ENCODE assay signal across 8 mouse cellular contexts in the genomic region with DNA sequence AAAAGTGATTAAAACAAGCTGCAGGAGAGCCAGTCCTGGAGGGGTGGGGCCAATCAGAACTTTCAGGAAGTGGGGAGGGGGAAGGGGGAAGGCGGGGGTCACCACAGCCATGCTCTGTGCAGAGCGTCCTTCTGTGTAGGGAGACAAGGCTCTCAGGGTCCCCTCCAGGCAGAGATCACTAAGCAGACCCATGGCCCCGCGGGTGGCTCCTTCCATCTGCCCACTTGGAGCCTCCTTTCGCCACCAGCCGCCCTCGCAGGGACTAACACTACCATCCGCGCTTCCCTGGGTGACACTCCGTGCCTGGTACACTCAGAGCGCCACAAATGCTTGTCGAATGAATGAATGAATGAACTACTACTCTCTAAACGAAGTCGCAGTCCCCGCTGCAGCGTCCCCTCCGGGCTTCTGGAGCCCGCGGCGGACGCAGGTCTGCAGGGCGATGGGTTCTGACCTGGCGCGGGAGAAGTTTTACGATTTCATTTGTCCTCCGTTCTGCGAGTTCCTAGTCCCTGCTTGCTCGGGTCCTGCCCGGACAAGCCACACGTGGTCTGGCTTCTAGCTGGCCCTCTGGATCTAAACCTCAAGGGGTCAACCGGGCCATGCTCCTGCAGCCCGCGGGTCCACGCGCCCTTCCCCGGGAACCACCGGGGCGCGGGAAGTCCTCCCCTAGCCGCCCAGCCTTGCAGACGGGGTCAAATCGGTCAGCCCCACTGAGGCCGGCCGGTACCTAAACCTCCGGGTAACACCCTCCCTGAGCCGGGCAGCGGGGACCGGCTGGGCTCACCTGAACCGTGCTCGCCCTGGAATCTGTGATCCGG. TPM values are rescaled to one million over a fixed set of nuclear protein-coding genes. Genes with fewer than 3 reads are reported as not detected.
A peak's percentile ranks its signal among the peaks of the same experiment; 100 is the strongest.
DNase-seq lines count a peak whose midpoint lies in the region; ATAC-seq and TF ChIP-seq lines count a peak whose summit lies in the region.

No protein-coding gene starts in this region.

- peak; percentile 94 for DNase-seq in heart, adult 11 months
- no peak for DNase-seq in heart, postnatal 25 days (ENCODE audit: low spot score)
- DNase-seq in ZHBTc4 (ENCODE audit: low read depth, low spot score), result peak; percentile 58
- peak; percentile 55 for DNase-seq in kidney, postnatal 0 days (ENCODE audit: low spot score)

- peak overlapping the region; percentile 64 for H3K9ac ChIP-seq in forebrain, embryonic 15.5 days (replicated peaks)
- peak overlapping the region; percentile 85 for H3K9ac ChIP-seq in kidney, postnatal 0 days (ENCODE audit: low read depth, low read length)

- peak; percentile 9; the same call in 1 of the 2 replicates for ATAC-seq in forebrain, embryonic 15.5 days (replicated peaks)
- peak; percentile 37 for ATAC-seq in kidney, postnatal 0 days (replicated peaks; ENCODE audit: low FRiP score, low read depth)
- ATAC-seq in megakaryocyte-erythroid progenitor cell, adult 5-6 weeks (replicated peaks; ENCODE audit: low FRiP score, low TSS enrichment, poor library complexity, severe bottlenecking), result no peak
- ATAC-seq in inflammation-experienced regulatory T-cells, adult 6 months, result no peak

- H3K4me2 ChIP-seq in forebrain, embryonic 15.5 days (replicated peaks), result peak overlapping the region; percentile 94
- peak overlapping the region; percentile 97 for H3K4me2 ChIP-seq in kidney, postnatal 0 days (ENCODE audit: low read length)
- H3K4me2 ChIP-seq in myocyte (ENCODE audit: low read depth), result peak overlapping the region; percentile 96

- H3ac ChIP-seq in myocyte (ENCODE audit: control insufficient read depth, insufficient read length), result peak overlapping the region; percentile 52

- peak overlapping the region; percentile 62 for H3K27ac ChIP-seq in forebrain, embryonic 15.5 days (replicated peaks)
- peak overlapping the region; percentile 75 for H3K27ac ChIP-seq in kidney, postnatal 0 days

- no peaks in the 10 kb centered on the region for H3K36me3 ChIP-seq in forebrain, embryonic 15.5 days
- H3K36me3 ChIP-seq in kidney, postnatal 0 days (ENCODE audit: insufficient read depth, low read length), result no peaks in the 10 kb centered on the region
- H3K36me3 ChIP-seq in myocyte (ENCODE audit: control insufficient read depth, insufficient read depth), result no peaks in the 10 kb centered on the region

- no peak for TF ChIP-seq CTCF in kidney, postnatal 0 days (IDR thresholded peaks at IDR 0.05; ENCODE audit: low read depth)

- peak overlapping the region; percentile 58 for H3K4me3 ChIP-seq in forebrain, embryonic 15.5 days
- peak overlapping the region; percentile 66 for H3K4me3 ChIP-seq in kidney, postnatal 0 days (replicated peaks; ENCODE audit: low read depth, low read length)
- peak overlapping the region; percentile 28 for H3K4me3 ChIP-seq in myocyte

- intact Hi-C loops in heart, postnatal 25 days (cut with DNase I), result loop anchor here (1.0 to 2.0 kb wide), 3 partner anchors 45 to 411 kb away; no protein-coding TSS in a partner anchor

- no peaks in the 10 kb centered on the region for H3K79me2 ChIP-seq in myocyte (ENCODE audit: control insufficient read depth, insufficient read depth)

- peaks cover 62% of the 10 kb centered on the region for H3K4me1 ChIP-seq in forebrain, embryonic 15.5 days
- H3K4me1 ChIP-seq in kidney, postnatal 0 days (replicated peaks; ENCODE audit: insufficient read depth, low read length), result peaks cover 24% of the 10 kb centered on the region

- TF ChIP-seq POLR2A in myocyte (IDR thresholded peaks at IDR 0.05; ENCODE audit: insufficient read length, low read depth), result no peak

- no peaks in the 10 kb centered on the region for H3K9me3 ChIP-seq in forebrain, embryonic 15.5 days
- H3K9me3 ChIP-seq in kidney, postnatal 0 days (replicated peaks; ENCODE audit: low read length), result no peaks in the 10 kb centered on the region

- peaks cover 38% of the 10 kb centered on the region for H3K27me3 ChIP-seq in forebrain, embryonic 15.5 days
- no peaks in the 10 kb centered on the region for H3K27me3 ChIP-seq in kidney, postnatal 0 days (ENCODE audit: insufficient read depth, low read length)
- H3K27me3 ChIP-seq in myocyte (ENCODE audit: control insufficient read depth, insufficient read depth, insufficient read length), result no peaks in the 10 kb centered on the region

- WGBS in forebrain, embryonic 15.5 days, result under 1% methylated on average over 51 of the region's 51 CpGs
- under 1% methylated on average over 49 of the region's 51 CpGs for WGBS in kidney, postnatal 0 days

TF ChIP-seq in myocyte, 11 proteins besides CTCF, POLR2A, EP300 and RAD21:
- TF ChIP-seq CEBPB (IDR thresholded peaks at IDR 0.05; ENCODE audit: insufficient read depth, poor library complexity, severe bottlenecking), result no peak
- no peak for TF ChIP-seq MYOG (IDR thresholded peaks at IDR 0.05; ENCODE audit: control insufficient read depth in 1 of 3, insufficient read depth in 1 of 3, insufficient read length in 2 of 3, low read depth in 2 of 3)
- no peak for TF ChIP-seq MAX (IDR thresholded peaks at IDR 0.05; ENCODE audit: low read depth)
- TF ChIP-seq E2F4 (IDR thresholded peaks at IDR 0.05; ENCODE audit: insufficient read depth), result no peak
- no peak for TF ChIP-seq REST (IDR thresholded peaks at IDR 0.05; ENCODE audit: insufficient read depth, insufficient read length)
- TF ChIP-seq POLR2AphosphoS2 (IDR thresholded peaks at IDR 0.05; ENCODE audit: insufficient read length, low read depth), result no peak
- TF ChIP-seq TCF3 (IDR thresholded peaks at IDR 0.05; ENCODE audit: insufficient read length, low read depth), result no peak
- TF ChIP-seq TCF12 (IDR thresholded peaks at IDR 0.05; ENCODE audit: insufficient read depth, poor library complexity, severe bottlenecking), result no peak
- no peak for TF ChIP-seq MYOD1 (IDR thresholded peaks at IDR 0.05; ENCODE audit: control insufficient read depth in 1 of 3, insufficient read length in 2 of 3, low read depth in 2 of 3)

RNA-seq across cellular contexts. Expression of gene Sulf2, which starts 1.4 kb away (rescaled TPM):
- total RNA-seq in heart, postnatal 25 days (2021), result 10 to 100 TPM; 48.7 to 54.3 TPM
- polyA plus RNA-seq in forebrain, embryonic 15.5 days (2015; fragmentation: Nextera tagmentation; extraction: Ambion mirVana), result 30.3 and 36.0 TPM in 2 replicates
- 43.6 and 45.1 TPM in 2 replicates for polyA plus RNA-seq in kidney, postnatal 0 days (2015; fragmentation: Nextera tagmentation; extraction: Ambion mirVana)
- 36.7 TPM for polyA plus RNA-seq in myocyte (2012; fragmentation: generic; extraction: Trizol)
- 0.25 TPM in 1 of 2 replicates, not detected in the other for total RNA-seq in megakaryocyte-erythroid progenitor cell, adult 5-6 weeks (2014; fragmentation: Nextera tagmentation)
- 0.42 and 2.3 TPM in 2 replicates for total RNA-seq in megakaryocyte-erythroid progenitor cell, adult 5-6 weeks (2017)
- 1 to 10 TPM; 2.5 to 3.3 (median 2.8) TPM for polyA plus RNA-seq in inflammation-experienced regulatory T-cells, adult 6 months (2017; shearing (Covaris generic))

Comparison
In these comparisons a context has a peak if more than half of its experiments do, and no peak if none do; other contexts are left out.
1. ATAC-seq: peak in forebrain, embryonic 15.5 days (single experiment) and kidney, postnatal 0 days (single experiment); none in megakaryocyte-erythroid progenitor cell, adult 5-6 weeks (single experiment) and inflammation-experienced regulatory T-cells, adult 6 months (single experiment).
2. Peak in every context shown above with its lines, with median percentiles within 50 percentile points of each other: H3K4me2 ChIP-seq and H3K4me3 ChIP-seq.